In the genomic region with DNA sequence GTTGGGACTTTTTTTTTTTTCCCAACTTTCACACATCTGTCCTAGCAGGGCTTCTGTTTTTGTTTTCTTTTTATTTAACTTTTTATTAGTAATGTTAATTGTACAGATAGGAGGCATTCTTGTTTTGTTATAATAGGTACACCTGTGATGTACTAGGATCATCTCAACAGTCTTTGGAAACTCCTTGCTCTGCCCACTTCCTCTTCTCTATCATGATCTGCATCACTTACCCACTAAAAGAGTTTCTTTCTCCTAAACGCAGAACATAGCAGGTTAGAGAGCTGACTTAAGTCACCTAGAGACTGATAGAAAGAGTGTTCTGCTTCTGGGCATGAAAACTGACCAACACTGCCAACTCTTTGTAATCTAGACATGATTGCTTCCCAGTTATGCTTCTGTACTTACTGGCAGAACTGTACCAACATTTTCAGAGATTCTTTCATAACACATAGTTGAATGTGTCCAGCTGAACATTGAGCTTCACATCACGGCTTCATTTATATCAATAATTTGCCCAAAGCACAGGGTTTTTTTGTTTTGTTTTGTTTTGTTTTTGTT, we compare ENCODE assay signal across 27 mouse cellular contexts.
A peak's percentile ranks its signal among the peaks of the same experiment; 100 is the strongest.
DNase-seq lines count a peak whose midpoint lies in the region; ATAC-seq and TF ChIP-seq lines count a peak whose summit lies in the region.
"Had no signal": no experiment of that assay in that cellular context is flagged by ENCODE, and none has a peak within 500 bp of the region (broad histone marks: within the 10 kb centered on the region; RNA-seq: fewer than 3 reads in every experiment).

No protein-coding gene starts in this region.

- no peak for ATAC-seq in megakaryocyte-erythroid progenitor cell, adult 5-6 weeks (replicated peaks; ENCODE audit: low FRiP score, low TSS enrichment, poor library complexity, severe bottlenecking)
- ATAC-seq in forebrain, embryonic 12.5 days (ENCODE audit: low FRiP score): no peak
- ATAC-seq: forebrain, embryonic 13.5 days; forebrain, embryonic 16.5 days; hindbrain, embryonic 16.5 days; intestine, embryonic 15.5 days had no signal

- no peak overlapping the region for H3K9ac ChIP-seq in liver, adult 2 months (ENCODE audit: low read depth, low read length)
- no peak overlapping the region for H3K9ac ChIP-seq in CH12.LX (ENCODE audit: insufficient read depth, low read depth)
- no peak overlapping the region for H3K9ac ChIP-seq in forebrain, embryonic 12.5 days
- H3K9ac ChIP-seq: embryonic facial prominence, embryonic 13.5 days; forebrain, embryonic 13.5 days; hindbrain, embryonic 13.5 days; intestine, embryonic 15.5 days had no signal

- no peaks in the 10 kb centered on the region for H3K27me3 ChIP-seq in liver, adult 2 months (ENCODE audit: control insufficient read depth, insufficient read depth, low read length)
- no peaks in the 10 kb centered on the region for H3K27me3 ChIP-seq in CH12.LX (replicated peaks)
- no peaks in the 10 kb centered on the region for H3K27me3 ChIP-seq in forebrain, embryonic 12.5 days
- H3K27me3 ChIP-seq: embryonic facial prominence, embryonic 13.5 days; forebrain, embryonic 13.5 days; hindbrain, embryonic 13.5 days; intestine, embryonic 15.5 days had no signal

- no peak for TF ChIP-seq POLR2A in liver, adult 2 months (IDR thresholded peaks at IDR 0.05; ENCODE audit: extremely low read depth, insufficient read depth, low read length)
- no peak for TF ChIP-seq POLR2A in CH12.LX (IDR thresholded peaks at IDR 0.05; ENCODE audit: low read depth, low read length)

- dilution Hi-C loops in CH12.LX (cut with MboI; ENCODE audit: extremely low pct_ligation_motif_present, extremely low pct_unique_long_range_greater_than_20kb, low sequenced_read_pairs): no loop called here

- no peak for TF ChIP-seq RAD21 in CH12.LX (IDR thresholded peaks at IDR 0.05; ENCODE audit: low read depth, low read length)

- DNase-seq in liver, adult 2 months (ENCODE audit: extremely low read depth, low read depth, low spot score): peak; percentile 95
- DNase-seq in liver (no peak), CH12.LX (ENCODE audit: extremely low read depth) (no peak), adipocyte (ENCODE audit: low spot score) (peak; percentile 37)
- peak; percentile 29 for DNase-seq in naive thymus-derived CD4-positive, alpha-beta T cell, adult 2 months (ENCODE audit: low read depth)
- DNase-seq: adrenal gland, adult 8-10 months; cerebellum, adult 11 months; cerebellum, adult 2 months; cerebellum, adult 9-11 months; cerebellum, postnatal 25 days; embryo, embryonic 11 days; gastrocnemius, postnatal 10 days; gastrocnemius, postnatal 36 days; heart, postnatal 36 days had no signal

- peak; percentile 83 for TF ChIP-seq EP300 in CH12.LX (IDR thresholded peaks at IDR 0.05; ENCODE audit: low read length)

- H3K9me3 ChIP-seq in CH12.LX (replicated peaks; ENCODE audit: low read length): no peaks in the 10 kb centered on the region
- no peaks in the 10 kb centered on the region for H3K9me3 ChIP-seq in forebrain, embryonic 12.5 days
- H3K9me3 ChIP-seq: embryonic facial prominence, embryonic 10.5 days; embryonic facial prominence, embryonic 13.5 days; forebrain, embryonic 13.5 days; hindbrain, embryonic 10.5 days; hindbrain, embryonic 13.5 days; intestine, embryonic 15.5 days had no signal

- TF ChIP-seq CTCF in liver, adult 2 months (IDR thresholded peaks at IDR 0.05; ENCODE audit: low read depth, low read length): no peak
- TF ChIP-seq CTCF in CH12.LX (conservative IDR thresholded peaks at IDR 0.05 in 1 of 2, IDR thresholded peaks at IDR 0.05 in 1 of 2; ENCODE audit: low read depth in 2 of 2, low read length in 2 of 2): no peak

- no peaks in the 10 kb centered on the region for H3K79me2 ChIP-seq in liver, adult 2 months (ENCODE audit: control insufficient read depth, insufficient read depth, low read length)
- H3K79me2 ChIP-seq in CH12.LX (replicated peaks; ENCODE audit: control insufficient read depth, extremely low read depth, insufficient read depth, poor library complexity, severe bottlenecking): no peaks in the 10 kb centered on the region

- peak overlapping the region; percentile 16; the same call in 1 of the 2 replicates for H3K27ac ChIP-seq in liver, adult 2 months (replicated peaks; ENCODE audit: insufficient read depth, low read depth, low read length)
- no peak overlapping the region for H3K27ac ChIP-seq in CH12.LX (ENCODE audit: insufficient read depth, low read depth)
- H3K27ac ChIP-seq in forebrain, embryonic 12.5 days: no peak overlapping the region
- H3K27ac ChIP-seq: embryonic facial prominence, embryonic 10.5 days; embryonic facial prominence, embryonic 13.5 days; forebrain, embryonic 13.5 days; hindbrain, embryonic 10.5 days; hindbrain, embryonic 13.5 days; intestine, embryonic 15.5 days had no signal

- peaks cover 2% of the 10 kb centered on the region; the same call in 1 of the 2 replicates for H3K36me3 ChIP-seq in liver, adult 2 months (ENCODE audit: control insufficient read depth, insufficient read depth, low read length)
- H3K36me3 ChIP-seq in CH12.LX (replicated peaks in 1 of 2; ENCODE audit: control insufficient read depth in 1 of 2, insufficient read depth in 1 of 2, low read length in 1 of 2): no peaks in the 10 kb centered on the region
- no peaks in the 10 kb centered on the region for H3K36me3 ChIP-seq in forebrain, embryonic 12.5 days (replicated peaks)
- H3K36me3 ChIP-seq: G1E; intestine, embryonic 15.5 days had no signal

- H3K4me1 ChIP-seq in liver, adult 2 months (ENCODE audit: control insufficient read depth, insufficient read depth, low read length): peaks cover 24% of the 10 kb centered on the region
- peaks cover 3 to 23% of the 10 kb centered on the region in 2 experiments; a peak in 3 of 4 replicates for H3K4me1 ChIP-seq in CH12.LX (ENCODE audit: control insufficient read depth in 1 of 2, insufficient read depth in 2 of 2)
- H3K4me1 ChIP-seq in forebrain, embryonic 12.5 days: 0 out of 2 replicates have a peak, but pooled peaks cover 2% of the 10 kb centered on the region
- H3K4me1 ChIP-seq: embryonic facial prominence, embryonic 10.5 days; embryonic facial prominence, embryonic 13.5 days; hindbrain, embryonic 13.5 days; intestine, embryonic 15.5 days had no signal

- no peak overlapping the region for H3K4me3 ChIP-seq in liver, adult 2 months (ENCODE audit: insufficient read depth, low read depth, low read length)
- no peak overlapping the region for H3K4me3 ChIP-seq in CH12.LX (replicated peaks in 1 of 3; ENCODE audit: low read depth in 2 of 3, low read length in 2 of 3, poor library complexity in 1 of 3)
- no peak overlapping the region for H3K4me3 ChIP-seq in forebrain, embryonic 12.5 days (replicated peaks)
- H3K4me3 ChIP-seq: embryonic facial prominence, embryonic 10.5 days; embryonic facial prominence, embryonic 13.5 days; erythroblast, embryonic 14.5 days; forebrain, embryonic 13.5 days; hindbrain, embryonic 10.5 days; hindbrain, embryonic 13.5 days; intestine, embryonic 15.5 days had no signal

- WGBS in liver, adult 2 months: 15% methylated on average over 2 of the region's 2 CpGs
- 93% methylated on average over 2 of the region's 2 CpGs for WGBS in forebrain, embryonic 12.5 days

- no peak overlapping the region for H3K4me2 ChIP-seq in CH12.LX (ENCODE audit: insufficient read depth, low read depth, poor library complexity, severe bottlenecking)
- no peak overlapping the region for H3K4me2 ChIP-seq in forebrain, embryonic 12.5 days
- H3K4me2 ChIP-seq: embryonic facial prominence, embryonic 13.5 days; forebrain, embryonic 13.5 days; heart, embryonic 11.5 days; hindbrain, embryonic 13.5 days; intestine, embryonic 15.5 days had no signal

- in situ Hi-C loops in CH12.LX (cut with MboI; ENCODE audit: low pct_ligation_motif_present, low pct_unique_long_range_greater_than_20kb, low sequenced_read_pairs): no loop called here

TF ChIP-seq in CH12.LX, 34 proteins besides CTCF, POLR2A, EP300 and RAD21:
- no peak for TF ChIP-seq NRF1 (IDR thresholded peaks at IDR 0.05; ENCODE audit: low read depth, low read length)
- no peak for TF ChIP-seq NELFE (IDR thresholded peaks at IDR 0.05; ENCODE audit: low read depth, low read length)
- no peak for TF ChIP-seq ZMIZ1 (IDR thresholded peaks at IDR 0.05; ENCODE audit: low read depth, low read length)
- peak; percentile 69; the same call in 1 of the 2 replicates for TF ChIP-seq IRF4 (IDR thresholded peaks at IDR 0.05; ENCODE audit: low read depth, low read length)

Comparison
In these comparisons a context has a peak if more than half of its experiments do, and no peak if none do; other contexts are left out.
1. DNase-seq: peak in liver, adult 2 months (single experiment), adipocyte (single experiment) and naive thymus-derived CD4-positive, alpha-beta T cell, adult 2 months (single experiment); none in liver (single experiment) and CH12.LX (single experiment).